Mouse (Mus musculus): ENCODE measurements around the gene Gli2.

DNA sequence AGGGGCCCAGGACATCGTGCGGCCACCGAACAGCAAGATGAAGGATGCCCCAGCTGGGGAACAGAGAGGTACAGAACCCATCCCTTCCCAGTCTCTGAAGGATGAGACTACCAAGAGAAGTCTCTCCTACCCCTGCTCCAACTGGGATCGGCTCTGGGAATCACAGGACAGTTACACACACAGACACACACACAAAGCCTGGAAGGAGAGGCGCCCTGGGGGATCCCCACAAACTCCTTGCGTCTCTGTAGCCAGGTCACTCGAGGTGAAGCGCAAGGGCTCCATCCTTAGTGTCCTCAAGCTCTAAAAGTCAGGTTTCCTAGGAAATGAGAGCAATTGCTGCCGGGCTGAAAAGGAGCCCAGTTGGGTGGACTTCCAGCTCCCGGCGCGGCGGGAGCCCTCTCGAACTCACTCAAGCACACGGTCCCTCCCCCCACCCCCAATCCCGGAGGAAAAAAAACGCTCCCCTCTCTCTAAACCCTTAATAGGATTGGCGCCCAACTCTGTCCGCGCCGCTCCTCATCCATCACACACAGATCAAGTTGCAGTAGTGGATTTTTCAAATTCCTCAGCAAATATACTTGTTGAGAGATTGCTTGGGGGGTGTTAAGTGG lies 1.4 kb downstream of the Gli2 start:
- TF ChIP-seq CTCF (IDR thresholded peaks at IDR 0.05; ENCODE audit: low read depth, low read length) = no peak
- TF ChIP-seq GATA1 (IDR thresholded peaks at IDR 0.05; ENCODE audit: borderline replicate concordance, low read length) = no peak
